Mouse (Mus musculus) CH12.LX (cell line): ENCODE measurements around the gene Bcl9l.

Source experiments
- CHD1 ChIP-seq: IDR thresholded peaks from 2 replicates; pipeline ENCODE4 v1.6.1; 2012; ENCODE audit warnings: low read depth, low read length, improper control_type of control experiment, inconsistent platforms
- CTCF ChIP-seq, 2 experiments: IDR thresholded peaks in 1 of 2; conservative IDR thresholded peaks in 1 of 2; 2 replicates each; pipeline ENCODE4 v1.5.1; 2011 to 2012; ENCODE audit warnings: low read depth in 2 of 2, low read length in 2 of 2, improper control_type of control experiment in 1 of 2, inconsistent platforms in 1 of 2, mild to moderate bottlenecking in 1 of 2, moderate library complexity in 1 of 2
- EP300 ChIP-seq: IDR thresholded peaks from 2 replicates; pipeline ENCODE4 v1.6.1; 2011; ENCODE audit warnings: low read length, improper control_type of control experiment
- ETS1 ChIP-seq: conservative IDR thresholded peaks from 2 replicates; pipeline ENCODE4 v1.6.1; 2012; ENCODE audit warnings: low read depth, mild to moderate bottlenecking, inconsistent platforms, low read length, improper control_type of control experiment, moderate library complexity
- PAX5 ChIP-seq: IDR thresholded peaks from 2 replicates; pipeline ENCODE4 v1.6.1; 2012; ENCODE audit warnings: low read length, inconsistent platforms, mixed read lengths

DNA sequence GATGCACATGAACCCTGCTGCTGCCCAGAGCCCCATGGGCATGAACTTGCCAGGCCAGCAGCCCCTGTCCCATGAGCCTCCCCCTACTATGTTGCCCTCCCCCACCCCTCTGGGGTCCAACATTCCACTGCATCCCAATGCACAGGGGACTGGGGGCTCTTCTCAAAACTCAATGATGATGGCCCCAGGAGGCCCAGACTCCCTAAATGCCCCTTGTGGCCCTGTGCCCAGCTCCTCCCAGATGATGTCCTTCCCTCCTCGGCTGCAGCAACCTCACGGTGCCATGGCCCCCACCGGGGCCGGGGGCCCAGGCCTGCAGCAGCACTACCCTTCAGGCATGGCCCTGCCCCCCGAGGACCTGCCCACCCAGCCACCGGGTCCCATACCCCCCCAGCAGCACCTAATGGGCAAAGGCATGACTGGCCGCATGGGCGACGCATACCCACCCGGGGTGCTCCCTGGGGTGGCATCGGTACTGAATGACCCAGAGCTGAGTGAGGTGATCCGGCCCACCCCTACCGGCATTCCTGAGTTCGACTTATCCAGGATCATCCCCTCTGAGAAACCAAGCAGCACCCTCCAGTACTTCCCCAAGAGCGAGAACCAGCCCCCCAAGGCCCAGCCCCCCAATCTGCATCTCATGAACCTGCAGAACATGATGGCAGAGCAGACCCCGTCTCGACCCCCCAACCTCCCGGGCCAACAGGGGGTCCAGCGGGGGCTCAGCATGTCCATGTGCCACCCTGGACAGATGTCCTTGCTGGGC is 26.3 kb downstream of the Bcl9l start:
- no peak for TF ChIP-seq CHD1
- TF ChIP-seq CTCF (conservative IDR thresholded peaks at IDR 0.05 in 1 of 2, IDR thresholded peaks at IDR 0.05 in 1 of 2; ENCODE audit: low read depth in 2 of 2, low read length in 2 of 2) = no peak
- no peak for TF ChIP-seq PAX5
- no peak for TF ChIP-seq EP300
- TF ChIP-seq ETS1 = no peak
